Mouse (Mus musculus) myocyte (in vitro differentiated cells): ENCODE results near the gene Anks1. TPM values are rescaled to one million over a fixed set of nuclear protein-coding genes. Genes with fewer than 3 reads are reported as not detected.

Experiments
- H3K27me3 ChIP-seq: one replicate; pipeline ENCODE4 v1.6.1; 2011; ENCODE audit not compliant: control insufficient read depth, insufficient read depth, insufficient read length
- H3K36me3 ChIP-seq: one replicate; pipeline ENCODE4 v1.6.1; 2011; ENCODE audit not compliant: control insufficient read depth, insufficient read depth
- H3K4me2 ChIP-seq: one replicate; pipeline ENCODE4 v1.6.1; 2011; ENCODE audit warnings: low read depth, control low read depth
- H3K4me3 ChIP-seq: one replicate; pipeline ENCODE4 v1.5.1; 2011; ENCODE audit warnings: mild to moderate bottlenecking, control low read depth, moderate library complexity
- H3K79me2 ChIP-seq: one replicate; pipeline ENCODE4 v1.6.1; 2011; ENCODE audit not compliant: control insufficient read depth, insufficient read depth
- H3ac ChIP-seq: one replicate; pipeline ENCODE4 v1.6.1; 2011; ENCODE audit not compliant: control insufficient read depth, insufficient read length
- CEBPB ChIP-seq: IDR thresholded peaks from 2 replicates; pipeline ENCODE4 v1.6.1; 2011; ENCODE audit warnings: mild to moderate bottlenecking, moderate library complexity; ENCODE audit not compliant: poor library complexity, insufficient read depth, severe bottlenecking
- E2F4 ChIP-seq: IDR thresholded peaks from one replicate; pipeline ENCODE4 v1.6.1; 2011; ENCODE audit warnings: mild to moderate bottlenecking, control low read depth, moderate library complexity; ENCODE audit not compliant: insufficient read depth
- MAX ChIP-seq: IDR thresholded peaks from one replicate; pipeline ENCODE4 v1.6.1; 2011; ENCODE audit warnings: low read depth, mild to moderate bottlenecking, control low read depth
- MYOD1 ChIP-seq, 3 experiments: IDR thresholded peaks; one replicate each; pipeline ENCODE4 v1.6.1; 2011; ENCODE audit warnings: control low read depth in 2 of 3, low read depth in 2 of 3, mild to moderate bottlenecking in 2 of 3, moderate library complexity in 1 of 3; ENCODE audit not compliant: insufficient read length in 2 of 3, control insufficient read depth in 1 of 3
- MYOG ChIP-seq, 3 experiments: IDR thresholded peaks; one replicate each; pipeline ENCODE4 v1.6.1; 2011; ENCODE audit warnings: control low read depth in 2 of 3, low read depth in 2 of 3, mild to moderate bottlenecking in 2 of 3; ENCODE audit not compliant: insufficient read length in 2 of 3, control insufficient read depth in 1 of 3, insufficient read depth in 1 of 3
- POLR2A ChIP-seq: IDR thresholded peaks from one replicate; pipeline ENCODE4 v1.6.1; 2011; ENCODE audit warnings: low read depth, mild to moderate bottlenecking, control low read depth, moderate library complexity; ENCODE audit not compliant: insufficient read length
- POLR2AphosphoS2 ChIP-seq: IDR thresholded peaks from one replicate; pipeline ENCODE4 v1.6.1; 2011; ENCODE audit warnings: low read depth, control low read depth; ENCODE audit not compliant: insufficient read length
- REST ChIP-seq: IDR thresholded peaks from one replicate; pipeline ENCODE4 v1.6.1; 2011; ENCODE audit warnings: mild to moderate bottlenecking, control low read depth, moderate library complexity; ENCODE audit not compliant: insufficient read depth, insufficient read length
- SRF ChIP-seq: IDR thresholded peaks from one replicate; pipeline ENCODE4 v1.6.1; 2011; ENCODE audit warnings: low read depth; ENCODE audit not compliant: control insufficient read depth, insufficient read length
- TCF12 ChIP-seq: IDR thresholded peaks from one replicate; pipeline ENCODE4 v1.6.1; 2011; ENCODE audit warnings: mild to moderate bottlenecking, control low read depth; ENCODE audit not compliant: poor library complexity, insufficient read depth, severe bottlenecking
- TCF3 ChIP-seq: IDR thresholded peaks from one replicate; pipeline ENCODE4 v1.6.1; 2011; ENCODE audit warnings: low read depth, control low read depth; ENCODE audit not compliant: insufficient read length
- USF1 ChIP-seq: IDR thresholded peaks from one replicate; pipeline ENCODE4 v1.6.1; 2011; ENCODE audit warnings: low read depth, mild to moderate bottlenecking, control low read depth, moderate library complexity
- polyA plus RNA-seq: library from polyadenylated mRNA; unstranded; fragments of >200 nt; fragmentation: generic; extraction: Trizol; gene quantifications from one replicate; pipeline ENCODE4 v1.2.1, GENCODE M21; 2012; ENCODE audit warnings: missing spikeins

Anks1 gene
- polyA plus RNA-seq, 1 experiment = 10.0 TPM

- no peak overlapping the region for H3K4me2 ChIP-seq
- H3K27me3 ChIP-seq = no peaks in the 10 kb centered on the region
- no peaks in the 10 kb centered on the region for H3K36me3 ChIP-seq
- TF ChIP-seq SRF = no peak
- no peak for TF ChIP-seq MYOG (IDR thresholded peaks at IDR 0.05; ENCODE audit: control insufficient read depth in 1 of 3, insufficient read depth in 1 of 3, insufficient read length in 2 of 3, low read depth in 2 of 3)
- no peak for TF ChIP-seq E2F4
- TF ChIP-seq TCF12 = no peak
- TF ChIP-seq TCF3 = no peak
- no peak for TF ChIP-seq USF1
- no peak overlapping the region for H3ac ChIP-seq
- no peak overlapping the region for H3K4me3 ChIP-seq
- H3K79me2 ChIP-seq = no peaks in the 10 kb centered on the region
Observed at GRCm38 (mm10) chr17:28028236-28028635, 119.1 kb downstream of the Anks1 start.

- no peaks in the 10 kb centered on the region for H3K36me3 ChIP-seq
- no peaks in the 10 kb centered on the region for H3K79me2 ChIP-seq
- no peak overlapping the region for H3ac ChIP-seq
- no peak for TF ChIP-seq POLR2A
- no peak for TF ChIP-seq TCF12
- no peak for TF ChIP-seq REST
- no peak for TF ChIP-seq MYOD1 (IDR thresholded peaks at IDR 0.05; ENCODE audit: control insufficient read depth in 1 of 3, insufficient read length in 2 of 3, low read depth in 2 of 3)
- no peak for TF ChIP-seq E2F4
- no peak for TF ChIP-seq MYOG (IDR thresholded peaks at IDR 0.05; ENCODE audit: control insufficient read depth in 1 of 3, insufficient read depth in 1 of 3, insufficient read length in 2 of 3, low read depth in 2 of 3)
- no peak for TF ChIP-seq MAX
- no peak for TF ChIP-seq USF1
- no peak for TF ChIP-seq CEBPB
- TF ChIP-seq POLR2AphosphoS2 = no peak
- no peak for TF ChIP-seq TCF3
- no peak for TF ChIP-seq SRF
- H3K27me3 ChIP-seq = no peaks in the 10 kb centered on the region
- H3K4me3 ChIP-seq = no peak overlapping the region
- H3K4me2 ChIP-seq = no peak overlapping the region
Observed at GRCm38 (mm10) chr17:28029308-28029707, 120.2 kb downstream of the Anks1 start.

DNA sequence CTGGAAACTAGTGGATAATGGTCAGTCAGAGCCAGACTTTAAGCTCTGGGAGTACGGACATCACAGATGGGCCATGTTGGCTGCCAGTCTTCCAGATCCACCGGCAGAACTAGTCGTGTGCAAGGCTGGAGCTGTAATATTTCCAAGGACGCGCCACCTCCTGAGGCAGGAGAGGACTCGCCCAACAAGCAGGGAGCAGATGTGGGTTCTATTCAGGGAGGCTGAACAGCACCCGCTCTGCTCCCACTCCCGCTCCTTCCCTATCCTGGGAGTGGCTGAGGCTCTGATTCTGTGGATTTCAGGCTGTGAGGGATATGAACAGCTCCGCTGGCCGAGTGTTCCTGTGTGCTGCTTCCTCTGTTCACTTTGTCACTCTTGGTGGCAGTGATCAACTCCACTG, 121.3 kb downstream of the Anks1 start:
- no peaks in the 10 kb centered on the region for H3K36me3 ChIP-seq
- no peaks in the 10 kb centered on the region for H3K79me2 ChIP-seq
- H3K27me3 ChIP-seq = no peaks in the 10 kb centered on the region
- H3K4me2 ChIP-seq = no peak overlapping the region
- TF ChIP-seq SRF = no peak
- no peak for TF ChIP-seq TCF12
- no peak overlapping the region for H3K4me3 ChIP-seq
- no peak overlapping the region for H3ac ChIP-seq

- Histone ChIP-seq H3ac (no peak overlapping the region), H3K4me3 (no peak overlapping the region), H3K27me3 (no peaks in the 10 kb centered on the region), H3K36me3 (no peaks in the 10 kb centered on the region), H3K79me2 (no peaks in the 10 kb centered on the region), H3K4me2 (no peak overlapping the region)
- TF ChIP-seq E2F4 (no peak), REST (no peak), TCF12 (no peak), MAX (no peak)
Observed at GRCm38 (mm10) chr17:28031281-28031941, 122.3 kb downstream of the Anks1 start.

DNA sequence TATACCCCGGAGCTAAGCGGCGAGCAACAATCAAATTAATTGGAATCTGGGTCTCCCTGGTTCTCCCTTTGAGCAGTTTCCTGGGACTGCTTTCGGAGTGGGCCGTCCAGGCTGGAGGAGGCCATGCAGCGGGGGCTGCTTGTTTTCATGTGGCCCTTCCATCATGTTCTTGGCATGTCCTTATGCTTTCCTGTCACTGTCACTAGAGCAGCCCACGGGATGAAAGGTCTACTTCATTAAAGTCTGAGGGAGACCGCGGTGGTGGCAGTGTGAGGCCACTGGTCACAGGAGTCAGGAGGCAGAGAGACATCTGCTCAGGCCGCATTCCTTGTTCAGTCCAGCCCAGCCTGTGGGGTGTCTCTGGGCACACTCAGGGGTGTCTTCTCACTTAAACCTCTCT, 123.1 kb downstream of the Anks1 start:
- TF ChIP-seq USF1 (no peak), POLR2AphosphoS2 (no peak)
- Histone ChIP-seq H3K36me3 (no peaks in the 10 kb centered on the region), H3K27me3 (no peaks in the 10 kb centered on the region), H3K4me3 (no peak overlapping the region), H3K79me2 (no peaks in the 10 kb centered on the region), H3ac (no peak overlapping the region), H3K4me2 (no peak overlapping the region)

DNA sequence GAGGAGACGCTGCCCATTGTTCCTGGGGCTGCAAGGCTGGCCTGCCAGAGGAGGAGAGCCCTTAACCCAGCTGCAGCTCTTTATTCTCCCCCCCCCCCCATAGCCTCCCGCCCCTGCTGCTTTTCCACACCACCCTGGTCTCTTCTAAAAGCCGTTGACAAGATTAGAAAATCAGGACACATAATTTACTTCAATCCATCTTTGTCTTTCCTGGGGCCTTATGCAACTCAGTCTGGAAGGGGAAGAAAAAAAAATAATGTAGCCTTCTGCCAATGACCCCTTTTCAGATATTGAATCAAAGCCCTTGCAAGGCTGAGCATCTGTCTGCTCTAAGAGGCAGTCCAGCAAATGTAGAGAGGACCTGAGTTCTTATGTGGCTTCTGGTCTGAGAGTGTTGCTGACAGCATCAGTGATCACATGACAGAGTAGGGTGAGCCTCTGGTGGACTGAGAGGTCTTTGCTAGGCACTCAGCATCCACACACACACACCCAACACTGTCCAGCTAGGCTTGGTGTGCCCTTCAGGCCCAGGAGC, 124.0 kb downstream of the Anks1 start:
- no peak overlapping the region for H3ac ChIP-seq

More for the DNA sequence above, 124.0 kb downstream of the Anks1 start:
- H3K79me2 ChIP-seq = no peaks in the 10 kb centered on the region
- H3K4me3 ChIP-seq = no peak overlapping the region
- TF ChIP-seq REST = no peak
- no peak for TF ChIP-seq MYOD1 (IDR thresholded peaks at IDR 0.05; ENCODE audit: control insufficient read depth in 1 of 3, insufficient read length in 2 of 3, low read depth in 2 of 3)
- no peak for TF ChIP-seq USF1
- TF ChIP-seq MAX = no peak
- no peak for TF ChIP-seq POLR2A
- TF ChIP-seq TCF12 = no peak
- no peak for TF ChIP-seq E2F4
- TF ChIP-seq POLR2AphosphoS2 = no peak
- no peak for TF ChIP-seq MYOG (IDR thresholded peaks at IDR 0.05; ENCODE audit: control insufficient read depth in 1 of 3, insufficient read depth in 1 of 3, insufficient read length in 2 of 3, low read depth in 2 of 3)
- no peak for TF ChIP-seq TCF3
- TF ChIP-seq CEBPB = no peak
- TF ChIP-seq SRF = no peak
- H3K27me3 ChIP-seq = no peaks in the 10 kb centered on the region
- H3K4me2 ChIP-seq = no peak overlapping the region
- no peaks in the 10 kb centered on the region for H3K36me3 ChIP-seq
